Mouse (Mus musculus) inflammation-experienced regulatory T-cells, adult 16 weeks (primary cell): ENCODE results near the gene Nipbl. TPM values are rescaled to one million over a fixed set of nuclear protein-coding genes. Genes with fewer than 3 reads are reported as not detected.

Source experiments
- polyA plus RNA-seq: library from polyadenylated mRNA; unstranded; fragments of 100-300 nt; shearing (Covaris generic); gene quantifications from one replicate; pipeline ENCODE4 v1.2.1, GENCODE M21; 2017

The Nipbl gene
- 39.1 TPM for polyA plus RNA-seq

DNA sequence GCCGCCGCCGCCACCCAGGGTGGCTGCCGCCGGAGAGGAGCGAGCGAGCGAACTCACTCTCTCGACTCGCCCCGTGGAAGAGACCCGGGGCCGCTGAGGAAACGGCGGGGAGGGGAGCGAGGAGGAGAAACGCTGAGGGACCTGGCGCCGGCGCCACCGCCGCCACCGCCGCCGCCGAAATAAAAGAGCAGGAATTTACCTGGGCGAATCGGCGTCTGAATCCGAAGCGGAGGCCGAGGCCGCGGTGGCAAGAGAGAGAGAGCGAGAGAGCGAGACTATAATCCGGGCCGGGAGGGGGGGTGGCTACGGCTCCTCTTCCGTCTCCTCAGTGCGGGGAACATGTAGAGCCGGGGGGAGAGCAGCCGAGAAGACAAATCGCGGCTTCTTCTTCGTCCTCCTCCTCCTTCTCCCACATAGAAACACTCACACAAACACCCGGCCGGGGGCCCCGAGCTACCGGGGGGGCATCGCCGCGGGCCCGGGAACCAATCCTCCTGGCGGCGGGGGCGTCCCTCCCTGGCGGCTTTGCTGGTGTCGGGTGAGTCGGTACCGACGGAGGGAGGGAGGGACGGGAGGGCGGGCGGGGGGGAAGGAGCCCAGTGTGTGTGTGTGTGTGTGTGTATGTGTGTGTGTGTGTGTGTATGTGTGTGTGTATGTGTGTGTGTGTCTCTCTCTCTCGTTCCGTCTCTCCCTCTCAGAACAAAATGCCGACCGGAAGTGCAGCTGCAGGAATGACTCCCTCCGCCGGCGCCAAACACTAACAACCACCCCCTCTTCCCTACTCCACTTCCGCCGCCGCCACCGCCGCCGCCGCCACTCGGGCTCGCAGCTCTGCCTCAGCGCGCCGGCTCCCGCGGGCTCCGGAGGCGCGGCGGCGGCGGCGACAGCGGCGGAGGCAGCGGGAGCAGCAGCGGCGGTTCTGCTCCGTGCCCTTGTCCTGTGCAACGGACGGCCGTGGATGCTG is at the start of gene Nipbl:
TSS of gene Nipbl (minus strand) at position 538 of the 964 bp plus-strand sequence.

Other genes with a start within 250 kb of the Nipbl start
- gene Gm2310, start 75.5 kb upstream of the Nipbl start, polyA plus RNA-seq = not detected